Mouse (Mus musculus): ENCODE data around the gene Trabd2b.

DNA sequence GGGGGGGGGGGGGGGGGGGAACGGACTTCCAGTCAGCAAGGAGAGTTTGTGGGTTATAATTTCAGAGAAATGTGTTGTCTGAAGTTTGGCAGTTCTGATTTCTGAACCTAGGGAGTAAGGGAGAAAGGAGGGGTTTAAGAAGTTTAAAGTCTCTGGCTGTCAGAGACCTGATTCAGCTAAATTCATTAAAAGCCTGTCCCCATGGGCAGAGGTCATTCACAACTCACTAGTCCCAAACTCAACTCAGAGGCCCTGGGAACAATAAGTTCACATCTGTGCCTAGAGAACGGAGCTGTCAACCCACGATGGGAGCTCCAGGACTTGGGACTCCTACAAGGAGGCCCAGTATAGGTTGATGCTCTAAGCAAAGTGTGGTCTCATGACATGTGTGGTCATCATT, 3.5 kb downstream of the Trabd2b start:
- no peak for TF ChIP-seq CTCF (IDR thresholded peaks at IDR 0.05; ENCODE audit: insufficient read depth, low read length)
- no peak for TF ChIP-seq POLR2A (IDR thresholded peaks at IDR 0.05; ENCODE audit: borderline replicate concordance, extremely low read depth, low read depth, low read length)
